Mouse (Mus musculus): ENCODE results near the gene Jph4. TPM values are rescaled to one million over a fixed set of nuclear protein-coding genes. Genes with fewer than 3 reads are reported as not detected.

Gene Jph4
- polyA plus RNA-seq, 1 experiment from 2014 or later: 1.1 TPM

DNA sequence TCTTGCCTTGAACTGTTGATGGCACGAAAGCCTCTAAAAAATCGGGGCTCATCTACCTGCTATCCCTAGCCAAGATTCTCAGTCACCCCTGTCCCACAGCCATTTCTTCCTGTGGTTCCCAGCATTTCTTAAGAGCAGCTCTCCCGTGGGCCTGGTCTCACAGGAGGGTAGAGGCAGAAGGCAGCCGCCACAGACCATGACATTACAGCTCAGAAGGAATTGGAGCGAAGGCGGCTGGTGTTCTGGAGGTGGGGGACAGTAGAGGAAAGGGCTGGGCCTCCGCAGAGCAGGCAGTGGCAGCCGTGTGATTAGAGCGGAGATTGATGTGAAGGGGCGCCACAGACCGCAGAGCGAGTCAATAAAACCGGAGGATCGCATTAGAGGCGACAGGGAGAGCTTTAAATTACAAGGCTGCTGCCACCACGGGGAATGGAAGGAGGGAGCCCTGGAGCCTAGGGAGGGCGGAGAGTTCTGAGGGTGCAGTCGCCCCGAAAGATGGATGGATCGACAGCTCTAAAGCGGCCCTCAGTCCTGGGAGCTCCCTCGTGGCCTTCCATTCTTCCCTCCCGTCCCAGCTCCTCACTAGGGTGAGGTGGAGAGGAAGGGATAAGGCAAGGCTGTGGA lies 38.3 kb downstream of the Jph4 start:
- 14% methylated on average over 23 of the region's 23 CpGs for WGBS

DNA sequence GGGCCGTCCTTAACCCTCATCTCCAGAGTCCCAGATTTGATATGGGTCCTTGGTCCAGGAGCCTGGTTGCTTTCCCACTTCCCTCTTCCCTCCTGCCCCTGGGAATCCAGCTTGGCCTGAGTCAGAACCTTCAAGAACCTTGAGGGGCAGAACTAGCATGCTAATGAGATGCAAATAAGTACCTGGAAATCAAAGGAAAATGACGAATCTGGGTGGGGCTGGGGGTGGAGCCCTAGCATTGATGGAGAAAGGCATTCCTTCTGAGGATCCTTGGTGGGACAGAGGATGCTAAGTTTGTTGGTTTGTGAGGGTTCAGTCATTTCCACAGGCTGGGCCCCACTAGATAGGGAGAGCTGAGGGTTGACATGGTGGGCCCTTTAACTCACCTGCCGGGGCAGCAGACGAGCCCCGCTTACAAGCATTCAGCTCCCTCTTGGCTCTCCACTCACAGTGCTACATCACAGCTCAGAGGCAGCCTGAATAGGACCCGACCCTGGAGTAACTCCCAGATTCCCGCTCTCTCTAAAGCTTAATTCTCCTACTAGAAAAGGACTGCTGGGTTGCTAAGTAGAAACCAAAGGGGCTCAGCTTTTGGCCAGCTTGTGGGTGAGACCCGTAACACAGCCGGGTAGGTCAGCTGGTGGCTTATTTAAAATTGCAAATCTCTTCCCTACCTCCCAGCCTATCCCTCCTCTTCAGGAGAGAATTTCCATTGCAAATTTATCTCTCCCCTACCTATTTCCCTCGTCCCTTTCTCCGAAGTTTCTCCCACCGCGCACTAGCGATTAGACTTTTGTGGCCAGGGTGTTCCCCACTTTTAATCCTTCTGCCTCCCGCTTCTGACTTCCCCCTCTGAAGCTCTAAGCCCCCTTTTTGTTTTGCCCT lies 39.0 kb downstream of the Jph4 start:
- H3K27ac ChIP-seq (ENCODE audit: low read length): no peak overlapping the region
- peaks cover 17% of the 10 kb centered on the region for H3K4me1 ChIP-seq (ENCODE audit: control insufficient read depth, insufficient read depth, low read length)
- H3K4me2 ChIP-seq (ENCODE audit: low read depth, low read length): no peak overlapping the region
- WGBS: 46% methylated on average over 15 of the region's 15 CpGs
- ATAC-seq (ENCODE audit: insufficient read depth, low FRiP score): no peak
- no peak overlapping the region for H3K9ac ChIP-seq (ENCODE audit: low read length)
- no peaks in the 10 kb centered on the region for H3K9me3 ChIP-seq (replicated peaks; ENCODE audit: control insufficient read depth, low read length)
- no peaks in the 10 kb centered on the region for H3K27me3 ChIP-seq (ENCODE audit: control insufficient read depth, insufficient read depth, low read length)
- H3K4me3 ChIP-seq (replicated peaks; ENCODE audit: low read length): no peak overlapping the region
- H3K36me3 ChIP-seq (ENCODE audit: control insufficient read depth, insufficient read depth, low read length): no peaks in the 10 kb centered on the region

More for the DNA sequence above, 38.3 kb downstream of the Jph4 start:
- H3K9ac ChIP-seq (ENCODE audit: low read length): peak overlapping the region; percentile 61
- peak overlapping the region; percentile 46 for H3K4me2 ChIP-seq (ENCODE audit: low read depth, low read length)
- H3K9me3 ChIP-seq (replicated peaks; ENCODE audit: control insufficient read depth, low read length): no peaks in the 10 kb centered on the region
- no peak for ATAC-seq (ENCODE audit: insufficient read depth, low FRiP score)
- H3K27me3 ChIP-seq (ENCODE audit: control insufficient read depth, insufficient read depth, low read length): no peaks in the 10 kb centered on the region
- peaks cover 17% of the 10 kb centered on the region for H3K4me1 ChIP-seq (ENCODE audit: control insufficient read depth, insufficient read depth, low read length)
- no peak overlapping the region for H3K27ac ChIP-seq (ENCODE audit: low read length)
- no peaks in the 10 kb centered on the region for H3K36me3 ChIP-seq (ENCODE audit: control insufficient read depth, insufficient read depth, low read length)
- peak overlapping the region; percentile 12 for H3K4me3 ChIP-seq (replicated peaks; ENCODE audit: low read length)

DNA sequence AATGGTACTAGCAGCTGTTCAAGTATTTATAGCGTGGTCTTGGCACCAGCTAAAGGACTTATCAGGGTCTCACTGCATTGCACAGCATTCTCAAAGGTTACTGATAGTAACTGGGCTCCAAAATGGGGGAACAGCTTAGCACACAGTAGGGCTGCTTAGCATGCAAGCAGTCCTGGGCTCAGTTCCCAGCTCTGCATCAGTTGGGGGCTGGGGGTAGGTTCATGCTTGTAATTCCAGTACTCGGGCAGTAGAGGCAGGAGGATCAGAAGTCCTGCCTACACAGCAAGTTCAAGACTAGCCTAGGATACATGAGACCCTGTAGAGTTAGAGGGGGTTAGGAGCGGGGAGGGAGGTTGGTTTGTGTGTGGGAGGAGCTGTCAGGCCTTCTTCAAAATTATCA lies 39.8 kb downstream of the Jph4 start:
- Histone ChIP-seq H3K27ac (ENCODE audit: low read length) (no peak overlapping the region), H3K36me3 (ENCODE audit: control insufficient read depth, insufficient read depth, low read length) (no peaks in the 10 kb centered on the region), H3K27me3 (ENCODE audit: control insufficient read depth, insufficient read depth, low read length) (no peaks in the 10 kb centered on the region), H3K4me3 (replicated peaks; ENCODE audit: low read length) (no peak overlapping the region), H3K9me3 (replicated peaks; ENCODE audit: control insufficient read depth, low read length) (no peaks in the 10 kb centered on the region), H3K4me2 (ENCODE audit: low read depth, low read length) (no peak overlapping the region), H3K4me1 (ENCODE audit: control insufficient read depth, insufficient read depth, low read length) (peaks cover 17% of the 10 kb centered on the region), H3K9ac (ENCODE audit: low read length) (no peak overlapping the region)
- no peak for ATAC-seq (ENCODE audit: insufficient read depth, low FRiP score)
- WGBS: 71% methylated on average over 3 of the region's 3 CpGs

DNA sequence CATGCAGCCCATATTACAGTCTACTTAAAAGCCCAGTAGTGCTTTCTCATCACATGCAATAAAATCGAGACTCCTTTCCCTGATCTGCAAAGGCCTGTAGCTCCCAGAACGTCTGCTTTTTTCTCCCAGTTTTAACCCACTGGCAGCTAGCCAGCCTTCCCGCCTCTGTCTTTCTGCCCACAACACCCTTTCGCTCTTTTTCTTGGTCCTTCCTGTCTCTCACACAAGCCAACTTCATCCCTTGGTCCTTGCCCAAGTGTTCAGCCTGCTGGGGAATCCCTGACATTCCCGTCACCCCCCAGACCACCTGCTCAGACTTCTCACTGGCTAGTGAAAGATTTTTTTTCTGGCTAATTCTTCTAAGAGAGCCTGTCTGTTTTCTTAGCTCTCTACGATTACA lies 40.5 kb downstream of the Jph4 start:
- 36% methylated on average over 6 of the region's 6 CpGs for WGBS
- no peak overlapping the region for H3K27ac ChIP-seq (ENCODE audit: low read length)
- H3K4me2 ChIP-seq (ENCODE audit: low read depth, low read length): no peak overlapping the region
- H3K4me3 ChIP-seq (replicated peaks; ENCODE audit: low read length): no peak overlapping the region
- no peaks in the 10 kb centered on the region for H3K27me3 ChIP-seq (ENCODE audit: control insufficient read depth, insufficient read depth, low read length)
- no peaks in the 10 kb centered on the region for H3K36me3 ChIP-seq (ENCODE audit: control insufficient read depth, insufficient read depth, low read length)
- H3K9ac ChIP-seq (ENCODE audit: low read length): no peak overlapping the region
- peaks cover 17% of the 10 kb centered on the region for H3K4me1 ChIP-seq (ENCODE audit: control insufficient read depth, insufficient read depth, low read length)
- no peak for ATAC-seq (ENCODE audit: insufficient read depth, low FRiP score)
- H3K9me3 ChIP-seq (replicated peaks; ENCODE audit: control insufficient read depth, low read length): no peaks in the 10 kb centered on the region

DNA sequence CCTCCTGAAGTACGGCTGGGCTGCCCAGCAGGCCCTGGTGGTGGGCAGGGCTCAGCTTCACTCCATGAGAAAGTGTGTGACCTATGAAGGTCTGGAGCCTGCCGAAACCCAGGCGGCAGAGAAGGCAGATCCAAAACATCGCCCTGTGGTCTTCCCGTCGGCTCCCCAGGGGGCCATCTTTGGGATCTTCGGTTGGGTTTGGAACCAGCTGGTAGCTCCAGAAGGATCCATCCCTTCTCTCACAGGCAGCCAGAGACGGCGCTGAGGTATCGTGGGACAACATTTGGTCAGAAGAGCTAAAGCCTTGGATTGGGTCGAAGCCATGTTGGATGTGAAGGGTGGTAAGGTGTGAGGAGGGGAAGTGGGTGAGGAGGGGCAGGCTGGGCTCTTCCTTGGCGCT lies 42.3 kb downstream of the Jph4 start:
- Histone ChIP-seq H3K4me1 (ENCODE audit: control insufficient read depth, insufficient read depth, low read length) (peaks cover 13% of the 10 kb centered on the region), H3K27me3 (ENCODE audit: control insufficient read depth, insufficient read depth, low read length) (no peaks in the 10 kb centered on the region), H3K9ac (ENCODE audit: low read length) (no peak overlapping the region), H3K4me3 (replicated peaks; ENCODE audit: low read length) (no peak overlapping the region), H3K27ac (ENCODE audit: low read length) (no peak overlapping the region), H3K9me3 (replicated peaks; ENCODE audit: control insufficient read depth, low read length) (no peaks in the 10 kb centered on the region), H3K4me2 (ENCODE audit: low read depth, low read length) (no peak overlapping the region), H3K36me3 (ENCODE audit: control insufficient read depth, insufficient read depth, low read length) (no peaks in the 10 kb centered on the region)
- WGBS: 90% methylated on average over 12 of the region's 12 CpGs
- ATAC-seq (ENCODE audit: insufficient read depth, low FRiP score): no peak

DNA sequence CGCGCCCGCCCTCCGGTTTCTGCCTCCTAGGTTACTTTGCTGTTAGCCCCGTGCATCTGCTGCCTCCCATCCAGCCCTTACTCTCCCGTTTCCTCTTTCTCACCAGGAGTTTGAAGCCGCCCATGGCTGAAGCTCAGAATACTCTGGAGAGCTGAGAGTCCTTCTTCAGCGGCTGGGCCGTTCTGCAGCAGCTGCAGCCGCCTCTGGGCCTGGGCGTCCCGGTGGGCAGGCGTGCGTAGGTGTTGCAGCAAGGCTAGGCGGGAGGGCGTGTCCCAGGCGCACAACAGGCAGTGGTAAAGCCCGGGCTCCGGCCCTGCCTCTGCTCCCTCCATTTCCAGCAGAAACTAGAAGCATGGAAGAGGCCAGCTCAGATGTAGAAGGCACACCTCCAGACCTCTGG lies 45.0 kb downstream of the Jph4 start:
- no peaks in the 10 kb centered on the region for H3K9me3 ChIP-seq (replicated peaks; ENCODE audit: control insufficient read depth, low read length)
- no peaks in the 10 kb centered on the region for H3K36me3 ChIP-seq (ENCODE audit: control insufficient read depth, insufficient read depth, low read length)
- no peak for ATAC-seq (ENCODE audit: insufficient read depth, low FRiP score)
- no peak overlapping the region for H3K27ac ChIP-seq (ENCODE audit: low read length)
- no peaks in the 10 kb centered on the region for H3K4me1 ChIP-seq (ENCODE audit: control insufficient read depth, insufficient read depth, low read length)
- peak overlapping the region; percentile 23 for H3K4me2 ChIP-seq (ENCODE audit: low read depth, low read length)
- no peak overlapping the region for H3K9ac ChIP-seq (ENCODE audit: low read length)
- WGBS: 28% methylated on average over 19 of the region's 19 CpGs
- no peak overlapping the region; the same call in 1 of the 2 replicates for H3K4me3 ChIP-seq (replicated peaks; ENCODE audit: low read length)
- no peaks in the 10 kb centered on the region for H3K27me3 ChIP-seq (ENCODE audit: control insufficient read depth, insufficient read depth, low read length)

DNA sequence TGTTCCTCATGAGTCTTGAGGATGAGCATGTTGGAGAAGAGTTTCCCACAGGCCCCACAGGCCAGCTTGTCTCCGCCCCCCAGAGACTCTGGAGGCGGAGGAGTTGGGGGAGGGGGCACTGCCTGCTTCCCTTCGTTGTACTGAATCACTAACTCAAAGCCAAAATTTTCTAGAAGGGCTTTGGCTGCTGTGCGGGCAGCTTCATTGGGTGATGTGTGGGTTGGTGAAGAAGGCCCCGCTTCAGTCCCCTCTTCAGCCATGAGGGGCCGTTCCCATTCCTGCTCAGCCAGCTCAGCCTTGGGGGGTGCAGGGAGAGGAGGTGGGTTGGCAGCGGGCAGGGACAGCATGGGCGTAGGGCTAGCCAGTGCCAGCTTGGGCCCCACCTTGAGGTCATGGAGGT lies 50.7 kb downstream of the Jph4 start:
- H3K4me1 ChIP-seq (ENCODE audit: control insufficient read depth, insufficient read depth, low read length): peaks cover 8% of the 10 kb centered on the region
- 88% methylated on average over 8 of the region's 8 CpGs for WGBS

DNA sequence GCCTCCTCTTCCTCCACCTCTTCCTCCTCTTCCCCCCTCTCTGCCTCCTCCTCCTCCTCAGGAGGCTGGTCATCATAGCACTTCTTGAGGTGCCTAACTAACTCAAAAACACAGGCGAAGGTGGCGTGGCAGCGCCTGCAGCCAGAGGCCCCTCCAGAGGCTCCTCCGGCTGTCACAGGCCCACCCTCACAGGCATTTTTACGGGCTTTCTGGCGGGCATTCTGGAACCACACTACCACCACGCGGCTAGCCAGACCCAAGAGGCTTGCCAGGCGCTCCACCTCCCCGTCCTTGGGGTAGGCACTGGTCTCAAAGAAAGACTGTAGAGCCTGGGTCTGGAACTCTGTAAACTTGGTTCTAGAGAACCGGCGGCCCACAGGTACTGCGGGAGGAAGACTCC lies 51.3 kb downstream of the Jph4 start:
- H3K27ac ChIP-seq (ENCODE audit: low read length): no peak overlapping the region
- H3K9ac ChIP-seq (ENCODE audit: low read length): no peak overlapping the region
- H3K36me3 ChIP-seq (ENCODE audit: control insufficient read depth, insufficient read depth, low read length): no peaks in the 10 kb centered on the region
- H3K9me3 ChIP-seq (replicated peaks; ENCODE audit: control insufficient read depth, low read length): no peaks in the 10 kb centered on the region
- H3K4me2 ChIP-seq (ENCODE audit: low read depth, low read length): no peak overlapping the region
- H3K4me3 ChIP-seq (replicated peaks; ENCODE audit: low read length): no peak overlapping the region
- peaks cover 8% of the 10 kb centered on the region for H3K4me1 ChIP-seq (ENCODE audit: control insufficient read depth, insufficient read depth, low read length)
- ATAC-seq (ENCODE audit: insufficient read depth, low FRiP score): no peak
- no peaks in the 10 kb centered on the region for H3K27me3 ChIP-seq (ENCODE audit: control insufficient read depth, insufficient read depth, low read length)
- 88% methylated on average over 13 of the region's 13 CpGs for WGBS

More for the DNA sequence above, 50.7 kb downstream of the Jph4 start:
- Histone ChIP-seq H3K4me3 (replicated peaks; ENCODE audit: low read length) (no peak overlapping the region), H3K27me3 (ENCODE audit: control insufficient read depth, insufficient read depth, low read length) (no peaks in the 10 kb centered on the region), H3K36me3 (ENCODE audit: control insufficient read depth, insufficient read depth, low read length) (no peaks in the 10 kb centered on the region), H3K27ac (ENCODE audit: low read length) (no peak overlapping the region), H3K4me2 (ENCODE audit: low read depth, low read length) (no peak overlapping the region), H3K9ac (ENCODE audit: low read length) (no peak overlapping the region), H3K9me3 (replicated peaks; ENCODE audit: control insufficient read depth, low read length) (no peaks in the 10 kb centered on the region)
- no peak for ATAC-seq (ENCODE audit: insufficient read depth, low FRiP score)
